Mouse (Mus musculus) MEL (cell line): ENCODE results near the gene Kctd7. TPM values are rescaled to one million over a fixed set of nuclear protein-coding genes. Genes with fewer than 3 reads are reported as not detected.

Experiments
- DNase-seq: peaks from one replicate; pipeline ENCODE4 v3.0.0; 2011; ENCODE audit warnings: low read depth, low spot score
- H3K27ac ChIP-seq: 2 replicates; pipeline ENCODE4 v1.5.1; 2012; ENCODE audit warnings: low read depth, mild to moderate bottlenecking, control low read depth, low read length, moderate library complexity; ENCODE audit not compliant: control insufficient read depth
- H3K27me3 ChIP-seq, 2 experiments: fragments of 150-350 bp in 1 of 2; sonication (generic) in 1 of 2; 2 replicates each; pipeline ENCODE4 v1.6.1; 2012; ENCODE audit warnings: low read length in 2 of 2, mild to moderate bottlenecking in 2 of 2, improper control_type of control experiment in 1 of 2, moderate library complexity in 1 of 2; ENCODE audit not compliant: insufficient read depth in 2 of 2, control insufficient read depth in 1 of 2
- H3K36me3 ChIP-seq, 2 experiments: 2 replicates each; pipeline ENCODE4 v1.6.1; 2012 to 2014; ENCODE audit warnings: low read length in 2 of 2, improper control_type of control experiment in 1 of 2, inconsistent platforms in 1 of 2, mild to moderate bottlenecking in 1 of 2; ENCODE audit not compliant: insufficient read depth in 2 of 2, control insufficient read depth in 1 of 2
- H3K4me1 ChIP-seq, 2 experiments: fragments of 150-350 bp in 1 of 2; sonication (generic) in 1 of 2; 2 replicates each; pipeline ENCODE4 v1.6.1; 2012; ENCODE audit warnings: low read length in 2 of 2, improper control_type of control experiment in 1 of 2, mild to moderate bottlenecking in 1 of 2; ENCODE audit not compliant: insufficient read depth in 2 of 2, control insufficient read depth in 1 of 2
- H3K4me3 ChIP-seq, 2 experiments: fragments of 150-350 bp in 1 of 2; sonication (generic) in 1 of 2; 2 replicates each; pipeline ENCODE4 v1.5.1; 2012; ENCODE audit warnings: low read depth in 2 of 2, low read length in 2 of 2, mild to moderate bottlenecking in 2 of 2, moderate library complexity in 2 of 2, control low read depth in 1 of 2, improper control_type of control experiment in 1 of 2; ENCODE audit not compliant: control insufficient read depth in 1 of 2, insufficient read depth in 1 of 2
- H3K79me2 ChIP-seq: 2 replicates; pipeline ENCODE4 v1.6.1; 2012; ENCODE audit warnings: mild to moderate bottlenecking, low read length, moderate library complexity; ENCODE audit not compliant: control insufficient read depth, poor library complexity, insufficient read depth
- H3K9ac ChIP-seq: 2 replicates; pipeline ENCODE4 v1.6.1; 2012; ENCODE audit warnings: low read depth, mild to moderate bottlenecking, control low read depth, low read length, moderate library complexity; ENCODE audit not compliant: control insufficient read depth, poor library complexity, severe bottlenecking
- H3K9me3 ChIP-seq: fragments of 150-350 bp; sonication (generic); replicated peaks from 2 replicates; pipeline ENCODE4 v1.6.1; 2012; ENCODE audit warnings: mild to moderate bottlenecking, low read length, improper control_type of control experiment, moderate library complexity; ENCODE audit not compliant: insufficient read depth
- BHLHE40 ChIP-seq: IDR thresholded peaks from 2 replicates; pipeline ENCODE4 v1.6.1; 2012; ENCODE audit warnings: low read depth, mild to moderate bottlenecking, inconsistent platforms, low read length, improper control_type of control experiment, borderline replicate concordance
- CHD1 ChIP-seq: IDR thresholded peaks from 2 replicates; pipeline ENCODE4 v1.6.1; 2012; ENCODE audit warnings: low read depth, mild to moderate bottlenecking, inconsistent platforms, low read length, improper control_type of control experiment
- CHD2 ChIP-seq: IDR thresholded peaks from 2 replicates; pipeline ENCODE4 v1.6.1; 2011; ENCODE audit warnings: low read length, improper control_type of control experiment
- CTCF ChIP-seq, 3 experiments: IDR thresholded peaks in 2 of 3; conservative IDR thresholded peaks in 1 of 3; 2 replicates each; pipeline ENCODE4 v1.5.1; 2011 to 2012; ENCODE audit warnings: low read length in 3 of 3, low read depth in 2 of 3, mild to moderate bottlenecking in 2 of 3, improper control_type of control experiment in 1 of 3, inconsistent platforms in 1 of 3, mixed read lengths in 1 of 3, moderate library complexity in 1 of 3; ENCODE audit not compliant: control insufficient read depth in 1 of 3, insufficient read depth in 1 of 3, poor library complexity in 1 of 3, severe bottlenecking in 1 of 3
- E2F4 ChIP-seq: IDR thresholded peaks from 2 replicates; pipeline ENCODE4 v1.6.1; 2011; ENCODE audit warnings: low read depth, low read length, improper control_type of control experiment, borderline replicate concordance
- ETS1 ChIP-seq: IDR thresholded peaks from 2 replicates; pipeline ENCODE4 v1.6.1; 2012; ENCODE audit warnings: low read depth, mild to moderate bottlenecking, inconsistent platforms, low read length, improper control_type of control experiment, moderate library complexity
- GABPA ChIP-seq: IDR thresholded peaks from 2 replicates; pipeline ENCODE4 v1.6.1; 2012; ENCODE audit warnings: low read depth, mild to moderate bottlenecking, inconsistent platforms, low read length, improper control_type of control experiment, moderate library complexity
- GATA1 ChIP-seq: IDR thresholded peaks from 2 replicates; pipeline ENCODE4 v1.6.1; 2011; ENCODE audit warnings: low read depth, low read length, improper control_type of control experiment
- HCFC1 ChIP-seq: IDR thresholded peaks from 2 replicates; pipeline ENCODE4 v1.6.1; 2012; ENCODE audit warnings: low read depth, mild to moderate bottlenecking, inconsistent platforms, low read length, improper control_type of control experiment, moderate library complexity
- JUND ChIP-seq: IDR thresholded peaks from 2 replicates; pipeline ENCODE4 v1.6.1; 2011; ENCODE audit warnings: low read depth, mild to moderate bottlenecking, improper control_type of control experiment, low read length
- MAX ChIP-seq: IDR thresholded peaks from 2 replicates; pipeline ENCODE4 v1.6.1; 2011; ENCODE audit warnings: low read length, improper control_type of control experiment
- MAZ ChIP-seq: IDR thresholded peaks from 2 replicates; pipeline ENCODE4 v1.6.1; 2012; ENCODE audit warnings: low read depth, mild to moderate bottlenecking, inconsistent platforms, low read length, improper control_type of control experiment
- MXI1 ChIP-seq: IDR thresholded peaks from 2 replicates; pipeline ENCODE4 v1.6.1; 2011; ENCODE audit warnings: mild to moderate bottlenecking, low read depth, low read length, improper control_type of control experiment
- MYB ChIP-seq: IDR thresholded peaks from 2 replicates; pipeline ENCODE4 v1.6.1; 2011; ENCODE audit warnings: mild to moderate bottlenecking, low read depth, low read length, improper control_type of control experiment
- NELFE ChIP-seq: IDR thresholded peaks from 2 replicates; pipeline ENCODE4 v1.6.1; 2011; ENCODE audit warnings: low read depth, low read length, improper control_type of control experiment
- POLR2AphosphoS2 ChIP-seq: IDR thresholded peaks from 2 replicates; pipeline ENCODE4 v1.6.1; 2011; ENCODE audit warnings: low read length, improper control_type of control experiment
- POLR2AphosphoS5 ChIP-seq: IDR thresholded peaks from 2 replicates; pipeline ENCODE4 v1.6.1; 2012; ENCODE audit warnings: low read depth, borderline replicate concordance, mild to moderate bottlenecking, inconsistent platforms, low read length, moderate library complexity, mixed read lengths
- RAD21 ChIP-seq: IDR thresholded peaks from 2 replicates; pipeline ENCODE4 v1.6.1; 2011; ENCODE audit warnings: mild to moderate bottlenecking, low read depth, low read length, improper control_type of control experiment
- RCOR1 ChIP-seq: IDR thresholded peaks from 2 replicates; pipeline ENCODE4 v1.6.1; 2012; ENCODE audit warnings: low read depth, mild to moderate bottlenecking, inconsistent platforms, low read length, improper control_type of control experiment
- SMC3 ChIP-seq: IDR thresholded peaks from 2 replicates; pipeline ENCODE4 v1.6.1; 2011; ENCODE audit warnings: low read depth, low read length, improper control_type of control experiment
- TAL1 ChIP-seq: IDR thresholded peaks from 2 replicates; pipeline ENCODE4 v1.6.1; 2012; ENCODE audit warnings: mild to moderate bottlenecking, inconsistent platforms, low read length, moderate library complexity, mixed read lengths
- TBP ChIP-seq: IDR thresholded peaks from 2 replicates; pipeline ENCODE4 v1.8.0; 2011; ENCODE audit warnings: low read depth, low read length, improper control_type of control experiment
- TCF12 ChIP-seq: IDR thresholded peaks from 2 replicates; pipeline ENCODE4 v1.6.1; 2014; ENCODE audit warnings: low read depth, mild to moderate bottlenecking, inconsistent platforms, low read length, improper control_type of control experiment, moderate library complexity
- UBTF ChIP-seq: IDR thresholded peaks from 2 replicates; pipeline ENCODE4 v1.6.1; 2012; ENCODE audit warnings: low read depth, mild to moderate bottlenecking, inconsistent platforms, low read length, improper control_type of control experiment, moderate library complexity, borderline replicate concordance; ENCODE audit not compliant: insufficient read depth
- USF1 ChIP-seq: IDR thresholded peaks from 2 replicates; pipeline ENCODE4 v1.6.1; 2014; ENCODE audit warnings: low read depth, mild to moderate bottlenecking, inconsistent platforms, low read length, improper control_type of control experiment, moderate library complexity
- USF2 ChIP-seq, 2 experiments: IDR thresholded peaks; 2 replicates each; pipeline ENCODE4 v1.6.1; 2011 to 2012; ENCODE audit warnings: improper control_type of control experiment in 2 of 2, low read length in 2 of 2, borderline replicate concordance in 1 of 2, inconsistent platforms in 1 of 2, low read depth in 1 of 2, mild to moderate bottlenecking in 1 of 2; ENCODE audit not compliant: insufficient read depth in 1 of 2
- ZKSCAN1 ChIP-seq: IDR thresholded peaks from 2 replicates; pipeline ENCODE4 v1.6.1; 2012; ENCODE audit warnings: low read depth, mild to moderate bottlenecking, inconsistent platforms, low read length, improper control_type of control experiment, moderate library complexity
- ZMIZ1 ChIP-seq: IDR thresholded peaks from 2 replicates; pipeline ENCODE4 v1.6.1; 2012; ENCODE audit warnings: low read depth, mild to moderate bottlenecking, inconsistent platforms, low read length, improper control_type of control experiment, moderate library complexity
- ZNF384 ChIP-seq: IDR thresholded peaks from 2 replicates; pipeline ENCODE4 v1.6.1; 2012; ENCODE audit warnings: low read depth, mild to moderate bottlenecking, inconsistent platforms, low read length, improper control_type of control experiment
- polyA plus RNA-seq, 2 experiments: library from polyadenylated mRNA; stranded (reverse) in 1 of 2; unstranded in 1 of 2; fragments of >175 nt in 1 of 2; fragments of >200 nt in 1 of 2; gene quantifications; 2 replicates each; pipeline versions ENCODE4 v1.2.1 to v1.2.4; 2012; ENCODE audit warnings: low replicate concordance in 2 of 2, low read depth in 1 of 2; ENCODE audit not compliant: insufficient read length in 2 of 2, insufficient read depth in 1 of 2, missing spikeins in 1 of 2
- total RNA-seq: library from RNA; depleted of rRNA; stranded (reverse); fragments of 300-350 nt; gene quantifications from 2 replicates; pipeline ENCODE4 v1.2.3, GENCODE M21; 2012

Kctd7 gene
- total and polyA plus RNA-seq, 3 experiments, result 5.8 to 7.0 TPM; not detected in 1

DNA sequence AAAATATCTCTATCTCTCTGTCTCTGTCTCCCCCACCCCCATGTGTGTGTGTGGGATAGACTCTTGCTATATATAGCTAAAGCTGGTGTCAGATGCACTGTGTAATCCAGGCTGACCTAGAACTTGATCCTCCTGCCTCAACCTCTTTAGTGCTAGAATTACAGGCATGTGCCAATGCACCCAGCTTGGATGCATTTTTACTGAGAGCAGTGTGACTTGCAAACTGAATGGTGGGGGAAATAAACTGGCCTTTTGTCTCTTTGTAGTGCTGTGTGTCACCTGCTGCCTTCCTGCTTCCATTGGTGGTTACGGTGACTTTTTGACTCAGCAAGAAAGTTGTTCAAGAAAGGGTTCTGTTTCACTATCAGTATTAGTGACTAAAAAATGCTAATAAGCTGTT lies 51.6 kb downstream of the Kctd7 start:
- Histone ChIP-seq H3K9ac (no peak overlapping the region), H3K27me3 (no peaks in the 10 kb centered on the region), H3K9me3 (no peaks in the 10 kb centered on the region), H3K36me3 (peaks cover 0 to 38% of the 10 kb centered on the region in 2 experiments; a peak in 2 of 4 replicates), H3K27ac (no peak overlapping the region), H3K4me3 (no peak overlapping the region), H3K79me2 (no peaks in the 10 kb centered on the region), H3K4me1 (no peaks in the 10 kb centered on the region; a peak in 1 of 4 replicates)
- TF ChIP-seq RCOR1, result no peak
- TF ChIP-seq TBP, result no peak
- TF ChIP-seq MXI1, result no peak
- TF ChIP-seq CHD2, result no peak
- TF ChIP-seq RAD21, result no peak
- no peak for TF ChIP-seq NELFE
- no peak for TF ChIP-seq E2F4
- TF ChIP-seq TAL1, result no peak
- no peak for TF ChIP-seq ZNF384
- no peak for TF ChIP-seq ETS1
- TF ChIP-seq GATA1, result no peak
- TF ChIP-seq MYB, result no peak
- TF ChIP-seq BHLHE40, result no peak
- TF ChIP-seq HCFC1, result no peak
- no peak for TF ChIP-seq MAZ
- DNase-seq, result no peak

DNA sequence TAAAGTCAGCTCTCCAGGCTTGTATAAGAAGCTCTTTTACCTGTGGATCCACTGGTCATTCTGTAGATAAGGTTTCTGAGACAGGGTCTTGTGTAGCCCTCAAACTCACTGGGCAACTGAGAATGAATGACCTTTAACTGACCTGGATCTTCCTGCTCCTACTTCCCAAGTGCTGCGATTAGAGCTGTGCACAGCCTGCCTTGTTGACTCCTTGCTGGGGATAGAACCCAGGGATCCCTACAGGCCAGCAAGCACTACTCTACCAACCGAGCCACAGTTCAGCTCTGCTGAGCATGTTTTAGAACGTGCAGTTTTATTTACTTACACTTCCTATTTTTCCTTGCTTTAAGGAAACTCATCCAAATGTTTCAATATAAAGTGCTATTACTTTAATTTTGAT lies 52.8 kb downstream of the Kctd7 start:
- Histone ChIP-seq H3K4me3 (no peak overlapping the region), H3K4me1 (no peaks in the 10 kb centered on the region; a peak in 1 of 4 replicates), H3K36me3 (peaks cover 0 to 40% of the 10 kb centered on the region in 2 experiments; a peak in 2 of 4 replicates), H3K9me3 (no peaks in the 10 kb centered on the region), H3K9ac (no peak overlapping the region), H3K27me3 (no peaks in the 10 kb centered on the region), H3K27ac (no peak overlapping the region), H3K79me2 (no peaks in the 10 kb centered on the region)
- DNase-seq, result no peak
- no peak for TF ChIP-seq TCF12
- TF ChIP-seq NELFE, result no peak
- no peak for TF ChIP-seq POLR2AphosphoS5
- no peak for TF ChIP-seq ZKSCAN1
- no peak for TF ChIP-seq ZNF384
- TF ChIP-seq CTCF (IDR thresholded peaks at IDR 0.05 in 2 of 3, conservative IDR thresholded peaks at IDR 0.05 in 1 of 3; ENCODE audit: control insufficient read depth in 1 of 3, insufficient read depth in 1 of 3, low read depth in 2 of 3, low read length in 3 of 3, poor library complexity in 1 of 3, severe bottlenecking in 1 of 3), result no peak
- no peak for TF ChIP-seq SMC3
- TF ChIP-seq UBTF, result no peak
- no peak for TF ChIP-seq POLR2AphosphoS2
- no peak for TF ChIP-seq USF2 (IDR thresholded peaks at IDR 0.05; ENCODE audit: borderline replicate concordance in 1 of 2, insufficient read depth in 1 of 2, low read depth in 1 of 2, low read length in 2 of 2)
- no peak for TF ChIP-seq CHD1
- no peak for TF ChIP-seq RCOR1
- no peak for TF ChIP-seq GABPA
- TF ChIP-seq USF1, result no peak
- TF ChIP-seq E2F4, result no peak
- TF ChIP-seq TAL1, result no peak
- TF ChIP-seq ZMIZ1, result no peak
- no peak for TF ChIP-seq JUND
- no peak for TF ChIP-seq MAX
